Mouse (Mus musculus): ENCODE results near the gene St7. TPM values are rescaled to one million over a fixed set of nuclear protein-coding genes. Genes with fewer than 3 reads are reported as not detected.

St7 gene
- polyA plus RNA-seq, 1 experiment = 8.4 TPM

DNA sequence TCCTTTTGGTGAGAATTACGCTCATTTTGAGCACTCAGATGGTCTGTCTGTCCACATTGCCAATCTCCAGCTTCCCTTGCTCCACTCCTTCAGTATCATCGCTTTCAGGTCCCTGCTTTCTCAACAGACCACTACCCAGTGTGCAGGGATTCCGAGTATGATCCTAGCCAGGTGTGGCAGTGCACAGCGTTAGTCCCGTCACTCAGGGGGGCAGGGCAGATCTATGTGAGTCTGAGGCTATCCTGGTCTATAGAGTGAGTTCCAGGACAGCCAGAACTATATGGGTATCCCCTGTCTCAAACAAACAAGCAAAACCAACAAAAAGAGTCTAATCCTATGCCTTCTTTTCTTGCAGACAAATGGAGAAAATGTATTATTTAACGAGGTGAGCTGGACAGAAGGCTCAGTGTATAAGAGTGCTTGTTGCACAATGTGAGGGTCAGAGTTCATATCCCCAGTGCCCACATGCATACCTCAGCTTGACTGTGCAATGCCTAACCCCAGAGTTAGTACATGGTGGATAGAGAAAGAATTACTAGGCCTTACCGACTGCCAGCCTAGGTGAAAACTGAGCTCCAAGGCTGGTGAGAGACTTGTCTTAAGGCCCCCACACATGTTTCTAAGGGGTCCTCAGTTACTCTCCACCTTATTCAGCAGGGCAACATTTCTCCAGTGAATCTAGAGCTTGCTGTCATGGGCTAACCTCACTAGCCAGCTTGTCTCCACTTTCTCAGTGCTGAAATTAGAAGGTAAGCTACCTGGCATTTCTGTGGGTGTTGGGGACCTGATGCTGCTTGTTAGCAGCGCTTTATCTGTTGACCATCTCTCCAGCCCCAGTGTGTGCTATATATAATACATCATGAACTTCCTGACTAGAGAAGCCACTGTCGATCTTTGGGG, 35.4 kb downstream of the St7 start:
- no peak overlapping the region for H3K4me2 ChIP-seq (ENCODE audit: low read depth)
- no peak overlapping the region for H3K4me3 ChIP-seq
- H3K79me2 ChIP-seq (ENCODE audit: control insufficient read depth, insufficient read depth) = no peaks in the 10 kb centered on the region
- H3K27me3 ChIP-seq (ENCODE audit: control insufficient read depth, insufficient read depth, insufficient read length) = no peaks in the 10 kb centered on the region
- H3K36me3 ChIP-seq (ENCODE audit: control insufficient read depth, insufficient read depth) = no peaks in the 10 kb centered on the region
- H3ac ChIP-seq (ENCODE audit: control insufficient read depth, insufficient read length) = no peak overlapping the region
- no peak for TF ChIP-seq MYOG (IDR thresholded peaks at IDR 0.05; ENCODE audit: control insufficient read depth in 1 of 3, insufficient read depth in 1 of 3, insufficient read length in 2 of 3, low read depth in 2 of 3)
- TF ChIP-seq E2F4 (IDR thresholded peaks at IDR 0.05; ENCODE audit: insufficient read depth) = no peak
- TF ChIP-seq TCF12 (IDR thresholded peaks at IDR 0.05; ENCODE audit: insufficient read depth, poor library complexity, severe bottlenecking) = no peak
- no peak for TF ChIP-seq CEBPB (IDR thresholded peaks at IDR 0.05; ENCODE audit: insufficient read depth, poor library complexity, severe bottlenecking)
- TF ChIP-seq POLR2A (IDR thresholded peaks at IDR 0.05; ENCODE audit: insufficient read length, low read depth) = no peak

DNA sequence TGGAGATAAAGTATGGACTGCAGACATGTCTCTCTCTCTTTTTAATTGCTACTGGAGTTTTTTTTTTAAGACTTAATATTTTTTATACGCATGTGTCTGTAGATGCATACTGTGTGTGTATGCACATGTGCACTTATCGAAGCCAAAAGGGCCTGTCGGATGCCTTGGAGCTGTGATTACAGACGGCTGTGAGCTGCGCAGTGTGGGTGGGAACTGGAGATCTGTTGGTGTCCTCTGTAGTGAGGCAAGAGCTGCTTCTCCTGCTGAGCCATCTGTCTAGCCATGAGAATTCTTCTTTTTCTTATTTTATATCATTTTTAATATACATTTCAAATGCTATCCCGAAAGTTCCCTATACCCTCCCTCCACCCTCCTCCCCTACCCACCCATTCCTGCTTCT, 37.4 kb downstream of the St7 start:
- peaks cover 2% of the 10 kb centered on the region for H3K79me2 ChIP-seq (ENCODE audit: control insufficient read depth, insufficient read depth)
- H3K4me3 ChIP-seq = no peak overlapping the region
- no peak overlapping the region for H3ac ChIP-seq (ENCODE audit: control insufficient read depth, insufficient read length)
- TF ChIP-seq TCF12 (IDR thresholded peaks at IDR 0.05; ENCODE audit: insufficient read depth, poor library complexity, severe bottlenecking) (no peak), MYOD1 (IDR thresholded peaks at IDR 0.05; ENCODE audit: control insufficient read depth in 1 of 3, insufficient read length in 2 of 3, low read depth in 2 of 3) (no peak), E2F4 (IDR thresholded peaks at IDR 0.05; ENCODE audit: insufficient read depth) (no peak), POLR2AphosphoS2 (IDR thresholded peaks at IDR 0.05; ENCODE audit: insufficient read length, low read depth) (no peak), SRF (IDR thresholded peaks at IDR 0.05; ENCODE audit: control insufficient read depth, insufficient read length, low read depth) (no peak), MYOG (IDR thresholded peaks at IDR 0.05; ENCODE audit: control insufficient read depth in 1 of 3, insufficient read depth in 1 of 3, insufficient read length in 2 of 3, low read depth in 2 of 3) (no peak), USF1 (IDR thresholded peaks at IDR 0.05; ENCODE audit: low read depth) (no peak), MAX (IDR thresholded peaks at IDR 0.05; ENCODE audit: low read depth) (no peak), REST (IDR thresholded peaks at IDR 0.05; ENCODE audit: insufficient read depth, insufficient read length) (no peak), CEBPB (IDR thresholded peaks at IDR 0.05; ENCODE audit: insufficient read depth, poor library complexity, severe bottlenecking) (no peak), POLR2A (IDR thresholded peaks at IDR 0.05; ENCODE audit: insufficient read length, low read depth) (no peak)
- no peaks in the 10 kb centered on the region for H3K27me3 ChIP-seq (ENCODE audit: control insufficient read depth, insufficient read depth, insufficient read length)
- no peaks in the 10 kb centered on the region for H3K36me3 ChIP-seq (ENCODE audit: control insufficient read depth, insufficient read depth)
- no peak overlapping the region for H3K4me2 ChIP-seq (ENCODE audit: low read depth)

DNA sequence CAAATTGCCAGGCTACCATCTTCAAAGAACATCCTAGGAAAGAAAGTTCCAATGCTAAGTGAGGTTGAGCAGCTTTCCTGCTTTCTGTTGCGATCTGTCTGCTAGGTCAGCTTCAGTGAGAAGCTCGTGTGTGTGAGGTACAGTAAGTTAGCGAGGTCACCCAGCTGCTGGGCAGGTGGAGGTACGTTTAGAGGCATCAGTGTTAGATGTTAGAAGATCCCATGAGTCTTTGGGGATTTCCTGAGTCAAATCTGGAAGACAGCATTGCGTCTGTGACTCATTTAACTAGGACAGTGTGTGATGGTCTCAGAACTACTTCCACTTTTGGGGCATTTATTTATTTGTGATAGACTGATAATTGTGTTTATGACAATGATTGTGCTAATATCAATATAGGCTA, 39.0 kb downstream of the St7 start:
- Histone ChIP-seq H3K36me3 (ENCODE audit: control insufficient read depth, insufficient read depth) (no peaks in the 10 kb centered on the region), H3K4me3 (no peak overlapping the region), H3K27me3 (ENCODE audit: control insufficient read depth, insufficient read depth, insufficient read length) (no peaks in the 10 kb centered on the region), H3K79me2 (ENCODE audit: control insufficient read depth, insufficient read depth) (peaks cover 2% of the 10 kb centered on the region), H3K4me2 (ENCODE audit: low read depth) (no peak overlapping the region), H3ac (ENCODE audit: control insufficient read depth, insufficient read length) (no peak overlapping the region)
- TF ChIP-seq MYOD1 (IDR thresholded peaks at IDR 0.05; ENCODE audit: control insufficient read depth in 1 of 3, insufficient read length in 2 of 3, low read depth in 2 of 3) = no peak
- no peak for TF ChIP-seq CEBPB (IDR thresholded peaks at IDR 0.05; ENCODE audit: insufficient read depth, poor library complexity, severe bottlenecking)
- TF ChIP-seq MAX (IDR thresholded peaks at IDR 0.05; ENCODE audit: low read depth) = no peak
- no peak for TF ChIP-seq TCF12 (IDR thresholded peaks at IDR 0.05; ENCODE audit: insufficient read depth, poor library complexity, severe bottlenecking)
- no peak for TF ChIP-seq SRF (IDR thresholded peaks at IDR 0.05; ENCODE audit: control insufficient read depth, insufficient read length, low read depth)
- TF ChIP-seq POLR2A (IDR thresholded peaks at IDR 0.05; ENCODE audit: insufficient read length, low read depth) = no peak
- no peak for TF ChIP-seq REST (IDR thresholded peaks at IDR 0.05; ENCODE audit: insufficient read depth, insufficient read length)
- TF ChIP-seq MYOG (IDR thresholded peaks at IDR 0.05; ENCODE audit: control insufficient read depth in 1 of 3, insufficient read depth in 1 of 3, insufficient read length in 2 of 3, low read depth in 2 of 3) = no peak
- no peak for TF ChIP-seq POLR2AphosphoS2 (IDR thresholded peaks at IDR 0.05; ENCODE audit: insufficient read length, low read depth)
- TF ChIP-seq USF1 (IDR thresholded peaks at IDR 0.05; ENCODE audit: low read depth) = no peak
- no peak for TF ChIP-seq E2F4 (IDR thresholded peaks at IDR 0.05; ENCODE audit: insufficient read depth)
- no peak for TF ChIP-seq TCF3 (IDR thresholded peaks at IDR 0.05; ENCODE audit: insufficient read length, low read depth)

DNA sequence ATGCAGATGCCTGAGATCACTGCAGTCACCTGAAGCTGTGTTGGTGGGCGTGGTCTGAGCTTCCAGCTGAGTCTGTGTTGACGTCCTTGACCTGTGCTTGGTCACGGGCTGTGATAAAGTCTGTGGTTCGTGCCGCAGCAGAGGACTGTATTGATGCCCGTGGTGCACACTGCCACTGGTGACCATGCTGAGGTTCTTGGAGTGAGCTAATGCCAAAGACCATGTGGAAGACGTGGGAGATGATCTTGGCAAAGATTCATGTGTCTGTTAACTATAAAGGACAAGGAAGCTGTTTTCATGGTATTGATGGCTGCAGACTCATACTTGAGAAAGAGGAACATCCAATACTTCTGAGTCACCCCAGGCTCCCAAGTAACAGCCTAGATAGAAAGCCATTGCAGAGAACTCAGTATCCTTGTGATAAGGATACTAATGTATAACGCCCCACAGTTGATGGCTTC, 41.2 kb downstream of the St7 start:
- peaks cover 2% of the 10 kb centered on the region for H3K79me2 ChIP-seq (ENCODE audit: control insufficient read depth, insufficient read depth)
- no peak overlapping the region for H3ac ChIP-seq (ENCODE audit: control insufficient read depth, insufficient read length)
- H3K27me3 ChIP-seq (ENCODE audit: control insufficient read depth, insufficient read depth, insufficient read length) = no peaks in the 10 kb centered on the region
- TF ChIP-seq MYOD1 (IDR thresholded peaks at IDR 0.05; ENCODE audit: control insufficient read depth in 1 of 3, insufficient read length in 2 of 3, low read depth in 2 of 3) (no peak), POLR2A (IDR thresholded peaks at IDR 0.05; ENCODE audit: insufficient read length, low read depth) (no peak), MAX (IDR thresholded peaks at IDR 0.05; ENCODE audit: low read depth) (no peak), SRF (IDR thresholded peaks at IDR 0.05; ENCODE audit: control insufficient read depth, insufficient read length, low read depth) (no peak), E2F4 (IDR thresholded peaks at IDR 0.05; ENCODE audit: insufficient read depth) (no peak), MYOG (IDR thresholded peaks at IDR 0.05; ENCODE audit: control insufficient read depth in 1 of 3, insufficient read depth in 1 of 3, insufficient read length in 2 of 3, low read depth in 2 of 3) (no peak)
- no peak overlapping the region for H3K4me3 ChIP-seq
- H3K36me3 ChIP-seq (ENCODE audit: control insufficient read depth, insufficient read depth) = no peaks in the 10 kb centered on the region
- H3K4me2 ChIP-seq (ENCODE audit: low read depth) = no peak overlapping the region
